Mouse (Mus musculus) cortical plate, adult 2 months (tissue): Measurements from ENCODE around the gene Sgsh. TPM values are rescaled to one million over a fixed set of nuclear protein-coding genes. Genes with fewer than 3 reads are reported as not detected.
A peak's percentile ranks its signal among the peaks of the same experiment; 100 is the strongest.

Source experiments
- H3K27ac ChIP-seq: fragments of 200-500 bp; 2 replicates; pipeline ENCODE4 v1.5.1; 2012; ENCODE audit warnings: low read length, control low read depth, inconsistent platforms; ENCODE audit not compliant: insufficient read depth
- H3K4me1 ChIP-seq: fragments of 200-500 bp; 2 replicates; pipeline ENCODE4 v1.6.1; 2011; ENCODE audit warnings: low read length; ENCODE audit not compliant: control insufficient read depth, insufficient read depth
- H3K4me3 ChIP-seq: fragments of 200-500 bp; 2 replicates; pipeline ENCODE4 v1.5.1; 2011; ENCODE audit warnings: mild to moderate bottlenecking, low read length, control low read depth; ENCODE audit not compliant: insufficient read depth
- CTCF ChIP-seq: fragments of 200-500 bp; IDR thresholded peaks from 2 replicates; pipeline ENCODE4 v1.5.1; 2011; ENCODE audit warnings: mild to moderate bottlenecking, control low read depth, low read length; ENCODE audit not compliant: insufficient read depth; ENCODE audit errors: extremely low read depth
- POLR2A ChIP-seq: fragments of 200-500 bp; IDR thresholded peaks from 2 replicates; pipeline ENCODE4 v1.6.1; 2011; ENCODE audit warnings: mild to moderate bottlenecking, low read length, control low read depth; ENCODE audit not compliant: insufficient read depth; ENCODE audit errors: extremely low read depth
- polyA plus RNA-seq: library from polyadenylated mRNA; depleted of rRNA; stranded (reverse); fragments of >200 nt; gene quantifications from 2 replicates; pipeline ENCODE4 v1.2.3, GENCODE M21; 2012; rRNA removed

The Sgsh gene
- 6.1 and 6.3 TPM in 2 replicates for polyA plus RNA-seq

- TF ChIP-seq CTCF (no peak), POLR2A (peak; percentile 50)
- Histone ChIP-seq H3K4me3 (peak within 1 kb of the TSS; percentile 95), H3K4me1 (peaks cover 2% of the 10 kb centered on the region; the same call in 1 of the 2 replicates), H3K27ac (peak within 1 kb of the TSS; percentile 38)
These were observed at the start of gene Sgsh, which contains the start of gene Slc26a11 for GRCm38 (mm10) chr11:119355443-119356385. TSS of gene Sgsh (minus strand) at chr11:119355536. TSS of gene Slc26a11 (plus strand) at chr11:119355557.

- Histone ChIP-seq H3K27ac (no peak overlapping the region), H3K4me1 (no peaks in the 10 kb centered on the region), H3K4me3 (no peak overlapping the region)
- TF ChIP-seq CTCF, result peak; percentile 62
- TF ChIP-seq POLR2A, result no peak
These were observed 49.3 kb upstream of the Sgsh start for GRCm38 (mm10) chr11:119404627-119405026.

GRCm38 (mm10) chr11:119402501-119403160 is 47.3 kb upstream of the Sgsh start:
- Histone ChIP-seq H3K4me3 (no peak overlapping the region), H3K4me1 (no peaks in the 10 kb centered on the region), H3K27ac (no peak overlapping the region)
- no peak for TF ChIP-seq POLR2A
- no peak for TF ChIP-seq CTCF

GRCm38 (mm10) chr11:119396461-119396860 is 41.1 kb upstream of the Sgsh start:
- Histone ChIP-seq H3K4me3 (no peak overlapping the region), H3K27ac (no peak overlapping the region), H3K4me1 (no peaks in the 10 kb centered on the region)
- no peak for TF ChIP-seq POLR2A
- TF ChIP-seq CTCF, result no peak

- TF ChIP-seq CTCF (no peak), POLR2A (no peak)
- H3K4me1 ChIP-seq, result no peaks in the 10 kb centered on the region
- no peak overlapping the region for H3K4me3 ChIP-seq
- no peak overlapping the region for H3K27ac ChIP-seq
These were observed 40.6 kb upstream of the Sgsh start for GRCm38 (mm10) chr11:119395931-119396330.

- Histone ChIP-seq H3K27ac (no peak overlapping the region), H3K4me1 (no peaks in the 10 kb centered on the region), H3K4me3 (no peak overlapping the region)
- TF ChIP-seq CTCF (no peak), POLR2A (no peak)
These were observed 40.1 kb upstream of the Sgsh start for GRCm38 (mm10) chr11:119395394-119395793.

- TF ChIP-seq CTCF (no peak), POLR2A (no peak)
- Histone ChIP-seq H3K4me3 (no peak overlapping the region), H3K27ac (no peak overlapping the region), H3K4me1 (no peaks in the 10 kb centered on the region)
These were observed 38.9 kb upstream of the Sgsh start for GRCm38 (mm10) chr11:119394210-119394609.

GRCm38 (mm10) chr11:119393483-119393804 is 38.1 kb upstream of the Sgsh start:
- TF ChIP-seq CTCF (no peak), POLR2A (no peak)
- peak overlapping the region; percentile 50 for H3K4me3 ChIP-seq
- H3K4me1 ChIP-seq, result no peaks in the 10 kb centered on the region
- H3K27ac ChIP-seq, result no peak overlapping the region

GRCm38 (mm10) chr11:119392800-119393482 is 37.6 kb upstream of the Sgsh start, which contains the start of gene Rnf213:
TSS of gene Rnf213 (plus strand) at chr11:119393100.
- H3K27ac ChIP-seq, result peak within 1 kb of the TSS; percentile 0; the same call in 1 of the 2 replicates
- H3K4me3 ChIP-seq, result peak within 1 kb of the TSS; percentile 50
- TF ChIP-seq CTCF (no peak), POLR2A (peak; percentile 42; the same call in 1 of the 2 replicates)
- no peaks in the 10 kb centered on the region for H3K4me1 ChIP-seq
